Mouse (Mus musculus) embryo, embryonic 10.5 days (tissue): ENCODE data around the gene Ptprm.

Source experiments
- DNase-seq: peaks from one replicate; pipeline ENCODE4 v3.0.0-alpha.2; 2015; ENCODE audit warnings: low spot score

The Ptprm gene

GRCm38 (mm10) chr17:67354451-67355011 is at the start of gene Ptprm:
TSS of gene Ptprm (minus strand) at chr17:67354457.
- peak; percentile 86 for DNase-seq

DNA sequence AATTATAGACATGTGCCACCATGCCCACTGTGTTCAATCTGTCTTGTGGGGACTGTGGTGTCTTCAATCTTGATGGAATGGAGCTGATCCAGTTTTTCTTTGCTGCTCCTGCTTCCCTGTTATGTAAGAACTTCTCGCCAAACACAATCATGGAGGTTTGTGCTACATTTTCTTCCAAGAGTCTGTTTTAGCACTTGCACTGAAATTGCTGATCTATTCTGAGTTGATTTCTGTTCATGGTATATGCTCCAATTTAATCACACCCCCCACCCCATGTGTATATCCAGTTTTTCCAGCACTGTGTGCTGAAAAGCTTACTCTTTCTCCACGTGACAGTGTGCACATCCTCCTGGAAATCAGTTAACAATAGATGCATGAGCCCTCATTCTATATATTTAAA is 41.9 kb upstream of the Ptprm start:
- DNase-seq = no peak

DNA sequence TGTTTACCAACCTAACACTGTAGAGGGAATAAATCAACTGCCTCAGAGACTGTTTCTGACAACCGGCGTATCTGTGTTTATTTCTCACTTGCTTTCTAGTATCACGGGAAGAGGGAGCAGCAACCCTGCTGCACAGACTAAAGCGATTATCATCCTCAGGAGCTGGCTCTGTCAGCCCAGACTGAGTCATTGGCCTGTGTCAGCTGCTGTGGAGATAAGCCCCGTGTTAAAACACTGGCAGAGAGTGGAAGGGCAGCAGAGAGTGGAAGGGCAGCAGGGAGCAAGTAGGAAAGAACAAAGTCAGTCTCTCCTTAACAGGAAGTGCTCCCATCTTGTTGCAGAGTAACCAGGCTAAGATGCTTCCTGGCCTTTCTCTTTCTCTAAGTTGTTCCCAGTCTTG is 36.6 kb upstream of the Ptprm start:
- no peak for DNase-seq

GRCm38 (mm10) chr17:67388171-67388570 is 33.9 kb upstream of the Ptprm start:
- no peak for DNase-seq

DNA sequence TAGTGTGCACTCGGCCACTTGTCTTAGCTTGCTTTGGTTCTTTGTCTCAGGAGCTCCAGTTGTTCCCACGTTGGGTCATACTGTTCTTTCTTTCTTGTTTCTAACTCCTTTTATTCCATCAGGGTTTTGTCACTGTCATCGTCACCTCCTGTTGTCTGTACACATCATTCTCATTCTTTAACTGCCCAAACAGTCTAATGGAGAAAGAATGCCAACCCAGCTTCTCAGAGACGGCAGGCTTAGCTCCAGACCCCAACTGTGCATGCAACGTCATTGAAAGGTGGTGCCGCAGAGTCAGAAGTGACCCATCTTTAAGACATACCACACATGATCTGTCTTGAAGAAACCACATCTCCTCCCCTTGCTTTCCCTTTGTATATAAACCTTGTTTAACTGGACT is 31.0 kb upstream of the Ptprm start:
- no peak for DNase-seq

DNA sequence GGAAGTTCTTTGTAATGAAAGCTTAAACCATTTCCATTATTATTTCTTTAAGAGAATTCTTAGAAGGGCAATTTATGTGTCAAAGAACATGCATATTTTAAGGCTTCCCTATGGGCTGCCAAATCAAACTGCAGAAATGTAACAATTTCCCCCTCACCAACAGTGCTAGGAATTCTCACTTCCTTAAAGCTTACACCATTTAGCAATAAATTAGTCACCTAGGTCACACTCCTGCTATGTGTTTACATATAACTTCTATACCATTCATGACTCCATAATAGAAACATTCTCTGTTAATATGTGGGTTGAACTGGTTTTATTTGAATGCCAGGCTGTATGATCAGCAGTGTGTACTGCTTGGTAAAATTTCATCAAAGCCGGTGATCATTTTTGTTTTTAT is 29.4 kb upstream of the Ptprm start:
- no peak for DNase-seq

DNA sequence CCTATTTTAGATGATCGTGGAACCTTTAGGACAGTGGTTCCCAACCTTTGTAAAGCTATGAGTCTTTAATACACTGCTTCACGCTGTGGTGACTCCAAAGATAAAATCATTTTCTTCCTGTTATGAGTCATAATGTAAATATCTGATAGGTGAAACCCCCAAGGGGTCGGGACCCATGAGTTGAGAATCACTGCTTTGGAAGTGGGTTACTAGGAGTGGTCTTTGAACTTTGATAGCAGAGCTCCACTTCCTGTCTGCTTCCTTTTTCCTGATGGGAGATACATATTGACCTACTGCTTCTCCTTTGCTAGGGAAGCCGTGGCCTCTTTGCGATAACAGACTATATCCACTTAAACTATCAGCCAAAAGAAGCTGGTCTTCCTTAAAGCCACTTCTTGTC is 27.4 kb upstream of the Ptprm start:
- DNase-seq = no peak

DNA sequence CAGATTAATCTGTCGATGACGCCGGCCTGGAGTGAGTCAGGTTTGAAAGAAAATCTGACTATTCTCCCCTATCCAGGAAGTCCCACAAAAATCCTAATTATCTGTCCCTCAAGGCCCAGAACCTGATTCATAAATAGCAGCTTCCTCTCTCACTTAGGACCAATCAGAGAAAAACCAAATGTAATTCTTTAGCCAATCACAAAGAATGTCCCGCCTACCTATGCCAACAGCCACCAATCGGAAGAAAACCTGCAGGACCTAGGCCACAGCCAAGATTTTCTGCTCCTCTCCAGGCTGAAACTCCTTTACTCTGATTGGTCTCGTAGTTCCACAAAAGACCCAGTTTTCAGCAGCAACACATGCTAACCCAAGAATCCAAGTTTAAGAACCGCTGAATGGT is 13.6 kb upstream of the Ptprm start:
- no peak for DNase-seq

DNA sequence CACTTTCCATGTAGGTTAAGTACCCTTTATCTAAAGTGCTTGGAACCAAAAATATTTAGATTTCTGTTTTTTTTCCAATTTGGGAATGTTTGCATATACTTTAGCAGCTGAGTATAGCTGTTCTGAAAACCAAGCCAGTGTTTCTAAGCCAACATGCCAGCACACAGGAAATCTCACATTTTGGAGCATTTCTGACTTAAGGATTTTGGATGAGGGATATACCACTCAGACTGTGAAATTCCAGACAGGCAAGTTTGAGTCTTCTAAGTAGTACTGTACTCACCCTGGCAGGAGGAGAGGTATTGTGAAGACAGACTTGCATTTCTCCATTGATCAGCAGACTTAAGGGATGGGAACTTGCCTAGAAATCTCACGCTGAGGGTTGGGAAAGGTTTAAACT is 10.2 kb upstream of the Ptprm start:
- DNase-seq = no peak

DNA sequence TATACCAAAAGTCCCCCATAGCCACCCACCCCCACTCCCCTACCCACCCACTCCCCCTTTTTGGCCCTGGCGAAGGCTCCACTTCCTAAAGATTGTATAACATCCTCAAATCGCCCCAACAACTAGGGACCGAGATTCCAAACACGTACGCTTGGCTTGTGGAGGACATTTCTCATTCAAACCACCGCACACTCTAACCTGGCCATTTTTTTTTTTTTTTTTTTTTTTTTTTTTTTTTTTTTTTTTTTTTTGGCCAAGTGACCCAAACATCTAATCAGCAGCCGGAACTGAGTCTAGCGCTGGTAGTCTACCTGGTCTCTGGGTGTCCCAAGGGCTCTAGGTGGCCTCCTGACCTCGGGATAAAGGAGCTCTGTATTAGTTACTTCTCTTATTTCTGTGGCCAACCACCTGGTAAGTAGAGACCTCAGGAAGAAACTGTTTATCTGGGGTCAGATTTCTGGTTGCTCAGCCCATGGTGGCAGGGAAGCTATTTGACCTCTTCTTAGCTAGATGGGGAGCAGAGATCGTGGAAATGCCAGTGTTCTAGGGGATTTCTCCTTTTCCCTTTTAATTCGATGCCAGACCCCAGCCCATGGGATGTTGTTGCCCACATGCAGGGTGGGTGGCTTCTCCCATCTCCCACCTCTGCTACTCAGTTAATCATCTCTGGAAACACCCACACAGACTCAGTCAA is 9.3 kb upstream of the Ptprm start:
- no peak for DNase-seq

GRCm38 (mm10) chr17:67362131-67362530 is 7.9 kb upstream of the Ptprm start:
- no peak for DNase-seq

- peak; percentile 21 for DNase-seq
These were observed 6.3 kb upstream of the Ptprm start for GRCm38 (mm10) chr17:67360606-67361005.

DNA sequence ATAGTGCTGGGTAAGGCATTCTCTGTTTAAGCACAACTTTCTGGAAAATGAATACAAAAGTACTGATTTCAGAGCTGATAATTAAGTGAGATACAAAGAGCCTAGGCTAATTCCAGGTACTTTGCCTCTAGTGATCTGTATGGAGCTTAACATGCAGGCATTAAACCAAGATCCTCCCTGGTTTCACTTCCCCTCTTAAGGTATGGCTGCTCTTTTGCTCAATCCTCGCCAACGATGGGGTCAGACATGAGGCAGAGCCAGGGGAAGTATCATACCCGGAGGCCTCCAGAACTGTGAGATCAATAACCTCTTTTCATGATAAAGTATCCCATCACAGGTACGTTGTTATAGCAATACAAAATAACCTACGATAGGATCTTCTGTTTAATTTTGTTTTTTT is 5.3 kb upstream of the Ptprm start:
- DNase-seq = no peak

- no peak for DNase-seq
These were observed 4.3 kb upstream of the Ptprm start for GRCm38 (mm10) chr17:67358541-67358940.

DNA sequence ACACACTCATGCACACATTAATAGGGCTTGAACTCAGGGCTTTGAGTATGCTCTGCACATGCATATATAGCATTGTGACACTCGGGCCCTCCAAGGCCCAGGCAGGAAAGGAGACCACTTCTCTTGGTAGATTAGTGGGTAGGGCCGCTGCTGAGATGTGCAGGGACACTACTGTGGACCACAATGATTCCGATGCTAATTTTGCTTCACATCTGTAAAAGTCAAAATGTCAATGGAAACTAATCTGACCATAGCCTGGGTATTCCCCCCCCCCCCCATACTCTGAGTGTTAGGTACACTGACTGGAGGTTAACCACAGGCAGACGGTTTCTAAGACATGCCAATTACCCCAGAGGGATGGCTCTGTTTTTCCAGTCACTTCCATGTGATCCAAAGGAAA is 2.9 kb upstream of the Ptprm start:
- DNase-seq = no peak

- DNase-seq = peak; percentile 42
These were observed 994 bp upstream of the Ptprm start for GRCm38 (mm10) chr17:67355251-67355650.

DNA sequence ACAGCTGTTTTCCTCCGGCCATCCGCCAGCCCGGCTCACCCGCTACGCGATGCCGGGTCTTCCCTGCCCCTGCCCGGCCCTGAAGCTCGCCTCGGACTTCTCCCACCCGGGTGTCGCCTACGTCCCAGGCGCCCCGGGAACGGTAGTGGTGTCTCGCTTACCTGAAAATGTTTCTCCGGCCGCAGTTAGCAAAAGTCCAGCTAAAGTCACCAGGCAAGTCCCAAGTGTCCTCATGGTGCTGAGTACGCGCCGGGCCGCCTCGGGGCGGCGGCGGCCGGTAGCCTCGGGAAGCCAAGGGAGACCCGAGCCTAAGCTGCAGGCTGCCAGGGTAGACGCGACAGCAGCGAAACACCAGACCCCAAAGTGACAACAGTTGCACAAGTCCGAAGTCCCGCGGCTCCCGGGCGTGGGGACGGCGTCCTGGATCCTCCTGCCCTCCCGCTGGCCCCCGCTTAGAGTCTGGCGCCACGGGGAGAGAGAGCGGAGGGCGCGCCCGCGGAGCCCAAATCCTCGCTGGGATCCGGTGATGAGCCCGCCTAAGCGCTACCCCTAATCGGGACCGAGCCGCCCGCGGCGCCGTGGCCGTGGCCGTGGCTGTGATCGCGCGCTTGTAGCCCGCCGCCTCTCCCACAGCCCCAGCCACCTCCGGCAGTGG is 334 bp downstream of the Ptprm start:
- peak; percentile 66 for DNase-seq

DNA sequence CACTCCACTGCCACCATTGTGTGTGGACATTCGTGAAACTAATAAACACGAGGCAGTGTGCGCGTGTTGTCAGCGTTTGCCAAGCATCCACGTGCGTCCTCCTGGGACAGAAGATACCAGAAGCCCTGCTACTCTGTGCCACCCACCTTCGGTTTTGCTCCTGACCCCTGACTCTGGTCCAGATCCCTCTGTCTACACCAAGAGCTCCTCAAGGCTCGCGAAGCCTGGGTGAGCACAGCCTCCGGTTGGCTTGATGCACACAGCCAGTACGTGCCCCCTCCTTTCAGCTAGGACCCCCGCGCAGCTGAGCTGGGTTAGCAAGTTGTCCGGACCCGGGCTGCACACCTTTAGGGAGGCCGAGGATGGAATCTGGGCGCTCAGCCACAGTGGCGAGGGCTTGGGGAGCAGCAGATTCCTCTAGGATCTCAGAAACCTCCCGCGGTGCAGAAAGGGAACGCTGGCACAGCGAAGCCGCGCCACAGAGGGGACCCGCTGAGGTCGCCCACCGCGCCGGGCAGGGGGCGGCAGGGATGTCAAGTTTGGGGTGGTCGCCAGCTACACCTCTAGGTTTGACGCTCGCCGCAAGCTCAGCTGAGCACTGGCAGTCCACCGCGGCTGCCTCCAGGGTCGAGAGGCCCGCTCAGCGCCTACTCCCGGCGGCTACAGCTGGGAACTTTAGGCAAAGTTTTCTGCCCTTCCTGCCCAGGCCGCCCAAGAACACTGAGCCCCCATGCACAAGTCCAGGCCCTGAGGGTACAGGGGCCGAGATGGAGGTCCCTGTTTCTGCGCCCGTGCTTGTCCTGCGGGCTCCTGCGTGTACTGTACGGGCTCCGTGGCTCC is 1.1 kb downstream of the Ptprm start:
- peak; percentile 68 for DNase-seq

GRCm38 (mm10) chr17:67351423-67351822 is 2.8 kb downstream of the Ptprm start:
- DNase-seq = no peak

DNA sequence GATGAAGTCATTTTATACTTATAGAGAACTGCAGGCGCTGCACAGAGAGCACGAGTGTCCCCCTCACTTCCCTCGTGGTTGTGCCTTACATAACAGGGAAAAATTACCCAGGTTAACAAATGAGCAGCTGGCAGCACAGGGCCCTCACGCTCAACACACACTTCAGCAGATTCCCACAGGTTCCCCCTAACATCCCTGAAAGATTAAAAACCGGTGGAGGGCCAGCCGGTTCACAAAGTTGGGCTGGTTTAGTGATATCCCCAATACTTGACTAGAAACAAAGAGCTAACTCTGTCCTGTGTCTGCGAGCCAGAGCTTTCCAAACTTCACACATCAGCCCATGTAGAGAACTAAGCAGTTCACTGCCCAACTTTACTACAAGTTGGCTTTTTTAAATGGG is 3.7 kb downstream of the Ptprm start:
- no peak for DNase-seq

GRCm38 (mm10) chr17:67349594-67349993 is 4.7 kb downstream of the Ptprm start:
- DNase-seq = no peak

DNA sequence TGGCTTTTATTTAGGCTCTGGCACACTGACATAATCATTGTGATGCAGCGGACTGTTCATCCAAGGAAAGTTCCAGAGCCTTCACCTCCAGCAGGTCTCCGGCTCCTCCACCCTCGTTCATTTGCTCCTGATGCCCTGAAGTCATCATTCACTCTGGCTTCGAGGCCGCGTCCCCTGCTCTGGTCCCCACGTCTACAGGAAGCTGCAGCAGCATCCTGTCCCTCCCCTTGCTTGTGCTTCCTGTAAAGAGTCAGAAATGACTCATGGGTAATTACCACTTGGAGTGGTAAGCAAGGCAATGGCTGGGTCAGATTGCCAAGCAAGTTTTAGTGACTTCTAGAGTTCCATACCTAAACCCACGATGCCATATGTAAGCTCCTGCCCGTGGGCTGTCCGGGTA is 7.3 kb downstream of the Ptprm start:
- no peak for DNase-seq

GRCm38 (mm10) chr17:67345157-67345556 is 9.1 kb downstream of the Ptprm start:
- no peak for DNase-seq
